Mouse (Mus musculus): Measurements from ENCODE around the gene 4930522H14Rik.

DNA sequence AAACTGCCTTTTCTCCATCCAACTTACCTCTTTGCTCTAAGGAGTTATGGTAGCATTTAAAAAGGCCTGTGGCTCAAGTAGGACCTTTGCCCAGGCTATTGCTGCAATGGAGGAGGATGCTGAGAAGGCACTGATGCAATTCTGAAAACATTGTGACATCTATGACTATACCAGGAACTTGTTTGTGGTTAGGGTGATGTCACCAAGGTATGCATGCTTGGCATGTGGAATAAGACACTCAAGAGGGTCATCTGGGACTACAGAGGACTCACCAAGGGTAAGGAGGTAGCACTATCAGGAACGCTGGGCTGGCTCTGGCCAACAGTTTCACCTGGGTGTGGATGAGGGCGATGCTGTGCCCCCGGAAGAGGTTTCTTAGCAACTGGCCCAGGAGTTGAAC, 46.5 kb downstream of the 4930522H14Rik start, which contains the start of gene Rnf11:
- TF ChIP-seq CTCF (IDR thresholded peaks at IDR 0.05; ENCODE audit: low read depth), result no peak
- TF ChIP-seq EP300 (optimal IDR thresholded peaks at IDR 0.05), result no peak
